Mouse (Mus musculus) C2C12 (cell line): ENCODE results near the gene Rpl19. TPM values are rescaled to one million over a fixed set of nuclear protein-coding genes. Genes with fewer than 3 reads are reported as not detected.

Experiments
- H3K27me3 ChIP-seq: one replicate; pipeline ENCODE4 v1.6.1; 2011; ENCODE audit not compliant: control insufficient read depth, insufficient read depth, insufficient read length
- H3K36me3 ChIP-seq: one replicate; pipeline ENCODE4 v1.6.1; 2011; ENCODE audit not compliant: control insufficient read depth, insufficient read depth
- H3K4me3 ChIP-seq: one replicate; pipeline ENCODE4 v1.5.1; 2011; ENCODE audit warnings: mild to moderate bottlenecking, control low read depth; ENCODE audit not compliant: poor library complexity, insufficient read depth, severe bottlenecking
- H3K79me2 ChIP-seq: one replicate; pipeline ENCODE4 v1.6.1; 2011; ENCODE audit not compliant: control insufficient read depth, insufficient read depth
- H3K79me3 ChIP-seq: one replicate; pipeline ENCODE4 v1.6.1; 2011; ENCODE audit warnings: low read depth, control low read depth
- H3ac ChIP-seq: one replicate; pipeline ENCODE3; 2011; ENCODE audit warnings: low read depth; ENCODE audit not compliant: control insufficient read depth, insufficient read length
- CEBPB ChIP-seq: IDR thresholded peaks from one replicate; pipeline ENCODE4 v1.6.1; 2011; ENCODE audit warnings: low read depth, mild to moderate bottlenecking, control low read depth, moderate library complexity
- CTCF ChIP-seq: IDR thresholded peaks from one replicate; pipeline ENCODE4 v1.5.1; 2011; ENCODE audit not compliant: control insufficient read depth, insufficient read depth, insufficient read length
- FOSL1 ChIP-seq: IDR thresholded peaks from one replicate; pipeline ENCODE4 v1.8.0; 2011; ENCODE audit warnings: mild to moderate bottlenecking, low read length; ENCODE audit not compliant: poor library complexity, insufficient read depth, severe bottlenecking
- MAX ChIP-seq: IDR thresholded peaks from one replicate; pipeline ENCODE4 v1.6.1; 2011; ENCODE audit warnings: mild to moderate bottlenecking, control low read depth
- MYOD1 ChIP-seq: IDR thresholded peaks from one replicate; pipeline ENCODE4 v1.6.1; 2011; ENCODE audit warnings: low read depth; ENCODE audit not compliant: control insufficient read depth, insufficient read length
- MYOG ChIP-seq: IDR thresholded peaks from one replicate; pipeline ENCODE4 v1.6.1; 2011; ENCODE audit not compliant: control insufficient read depth, insufficient read length; ENCODE audit errors: extremely low read depth
- USF1 ChIP-seq: IDR thresholded peaks from one replicate; pipeline ENCODE4 v1.6.1; 2011; ENCODE audit warnings: low read depth, mild to moderate bottlenecking, control low read depth, moderate library complexity
- polyA plus RNA-seq: library from polyadenylated mRNA; unstranded; fragments of >200 nt; fragmentation: generic; extraction: Trizol; gene quantifications from one replicate; pipeline ENCODE4 v1.2.1, GENCODE M21; 2012; ENCODE audit warnings: missing spikeins

The Rpl19 gene
- polyA plus RNA-seq, 1 experiment, result 3,682 TPM

DNA sequence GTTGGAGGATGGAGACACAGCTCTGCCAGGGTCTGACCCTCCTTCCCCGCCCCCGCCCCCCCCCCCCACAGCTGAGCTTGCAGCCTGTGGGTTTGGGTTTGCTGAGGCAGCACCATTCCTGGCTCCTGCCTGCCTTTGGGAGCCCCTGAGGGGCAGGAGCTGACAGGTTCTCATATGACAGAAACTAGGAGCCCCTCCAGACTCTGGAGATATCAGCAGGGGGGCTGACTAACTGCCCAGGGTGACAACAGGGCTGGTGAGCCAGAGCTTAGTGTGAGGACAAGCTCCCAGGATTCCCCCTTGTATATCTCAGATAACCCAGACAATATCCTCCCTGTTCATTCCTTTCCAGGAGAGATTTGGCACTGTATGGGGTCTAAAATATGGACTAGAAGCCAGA lies 24.4 kb downstream of the Rpl19 start:
- Histone ChIP-seq H3K36me3 (peaks cover 30% of the 10 kb centered on the region), H3K4me3 (no peak overlapping the region), H3K79me2 (peaks cover 72% of the 10 kb centered on the region), H3ac (peak overlapping the region; percentile 4), H3K79me3 (peaks cover 58% of the 10 kb centered on the region), H3K27me3 (no peaks in the 10 kb centered on the region)
- TF ChIP-seq FOSL1 (no peak), CEBPB (no peak), MAX (no peak), MYOG (no peak), MYOD1 (no peak), CTCF (no peak), USF1 (no peak)

DNA sequence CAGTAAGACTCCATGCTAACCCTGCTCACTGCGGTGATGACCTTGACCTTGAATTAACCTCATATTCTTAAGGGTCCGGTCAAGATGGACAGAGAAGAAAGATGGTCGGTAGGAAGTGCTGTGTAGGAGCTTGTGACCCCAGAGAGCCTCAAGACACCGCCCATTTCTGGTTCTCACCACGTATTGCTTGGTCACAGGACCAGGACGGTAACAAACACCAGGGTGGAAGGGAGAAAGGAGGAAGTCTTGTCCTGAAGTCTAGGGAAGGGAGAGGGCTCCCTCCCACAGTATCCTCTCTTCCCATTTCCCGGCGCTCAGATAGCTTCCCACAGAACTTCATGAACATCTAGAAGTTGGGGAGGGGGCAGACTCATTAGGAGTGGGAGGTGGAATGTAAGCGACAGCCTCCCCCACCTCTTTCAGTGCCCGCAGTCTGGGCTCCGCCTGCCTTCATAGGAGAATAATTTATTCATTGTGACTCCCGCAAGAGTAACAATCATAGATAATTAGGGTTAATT lies 25.2 kb downstream of the Rpl19 start:
- peaks cover 29% of the 10 kb centered on the region for H3K36me3 ChIP-seq
- no peaks in the 10 kb centered on the region for H3K27me3 ChIP-seq
- peaks cover 51% of the 10 kb centered on the region for H3K79me3 ChIP-seq
- H3K4me3 ChIP-seq, result peak overlapping the region; percentile 74
- H3K79me2 ChIP-seq, result peaks cover 65% of the 10 kb centered on the region
- peak overlapping the region; percentile 25 for H3ac ChIP-seq
- TF ChIP-seq CEBPB, result no peak
- TF ChIP-seq MAX, result no peak
- no peak for TF ChIP-seq MYOG
- TF ChIP-seq CTCF, result no peak
- TF ChIP-seq USF1, result no peak
- no peak for TF ChIP-seq MYOD1
- TF ChIP-seq FOSL1, result no peak

DNA sequence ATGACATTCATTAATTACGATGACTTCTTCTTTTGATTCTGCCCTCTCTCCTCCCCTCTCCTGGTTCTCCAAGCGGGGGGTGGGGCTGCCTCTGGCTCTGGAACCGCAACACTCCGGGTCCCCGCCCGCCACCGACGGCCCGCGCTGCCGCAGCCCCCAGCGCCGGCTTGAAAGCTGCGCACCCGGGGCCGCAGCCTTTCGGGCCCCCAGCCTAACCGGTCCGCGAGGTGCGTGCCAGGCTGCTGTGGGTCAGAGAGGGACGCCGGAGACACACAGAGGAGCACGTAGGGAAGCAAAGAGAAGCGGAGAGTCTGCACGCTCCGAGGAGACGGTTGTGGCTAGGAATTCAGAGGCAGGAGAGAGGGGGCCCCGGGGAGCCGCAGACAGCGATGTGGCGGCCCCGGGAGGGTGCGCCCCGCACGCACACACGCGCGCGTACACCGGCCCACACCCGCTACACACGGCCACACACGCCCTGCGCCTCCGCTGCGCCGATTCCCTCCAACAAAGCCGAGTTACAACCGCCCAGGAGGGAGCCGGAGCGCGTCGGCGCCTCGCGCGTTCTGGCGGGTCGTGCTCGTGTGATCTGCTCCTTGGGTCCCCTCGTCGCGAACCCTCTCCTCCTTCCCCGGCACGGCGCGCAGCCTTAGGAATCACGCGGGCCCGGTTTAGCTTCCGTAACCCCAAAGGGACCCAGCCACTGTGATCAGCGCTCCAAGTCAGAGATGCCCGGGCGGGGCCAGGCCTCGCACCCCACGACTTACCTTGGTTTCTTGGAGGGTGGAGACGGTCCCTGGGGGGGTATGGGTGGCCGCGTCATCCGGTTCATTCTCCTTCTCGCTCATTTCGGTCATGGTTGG lies 25.8 kb downstream of the Rpl19 start:
- Histone ChIP-seq H3K4me3 (peak overlapping the region; percentile 74), H3ac (peak overlapping the region; percentile 92), H3K27me3 (no peaks in the 10 kb centered on the region), H3K36me3 (peaks cover 25% of the 10 kb centered on the region), H3K79me2 (peaks cover 58% of the 10 kb centered on the region), H3K79me3 (peaks cover 46% of the 10 kb centered on the region)
- TF ChIP-seq FOSL1, result no peak
- peak; percentile 76 for TF ChIP-seq MAX

DNA sequence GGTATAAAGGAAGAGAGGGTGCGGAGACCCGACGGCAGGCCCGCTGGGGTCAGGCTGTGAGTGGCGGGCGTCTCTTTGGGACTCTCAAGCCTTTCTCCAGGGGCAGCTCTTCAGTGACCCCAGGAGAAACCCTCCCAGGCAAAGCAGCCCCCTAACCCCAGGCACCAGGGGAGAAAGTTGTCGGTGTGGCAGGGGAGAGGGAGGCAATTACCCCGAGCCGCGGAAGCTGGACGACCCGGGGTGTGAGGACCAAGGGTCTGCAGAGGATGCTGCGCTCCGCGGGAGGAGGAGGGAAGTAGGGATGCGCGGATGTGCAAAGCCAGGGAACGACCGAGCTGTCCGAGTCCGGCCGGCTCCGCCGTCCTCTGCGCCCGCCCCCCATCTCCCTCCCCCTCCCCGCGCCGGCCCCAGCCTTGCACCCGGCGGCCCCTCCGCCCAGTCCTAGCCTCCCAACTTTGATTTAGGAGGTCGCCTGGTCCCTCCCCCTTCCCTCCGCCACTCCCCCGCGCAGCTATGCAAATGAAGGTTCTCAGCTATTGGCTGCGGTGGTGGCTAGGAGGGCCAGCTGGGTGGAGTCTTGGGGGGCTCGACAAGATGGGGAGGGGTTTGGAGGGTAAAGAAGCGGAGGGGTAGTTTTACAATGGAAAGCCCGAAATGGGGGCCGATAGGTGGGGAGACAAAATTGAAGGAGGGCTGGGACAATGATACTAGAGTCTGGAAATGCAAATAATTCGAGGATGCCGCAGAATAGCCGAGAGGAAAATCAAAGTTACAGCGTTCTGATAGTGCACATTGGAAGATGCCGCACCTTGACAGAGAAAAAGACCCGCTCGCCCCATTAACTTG lies 26.7 kb downstream of the Rpl19 start, which contains the start of gene Stac2:
Gene Stac2, minus strand, starts transcription at position 474 of the 846 bp plus-strand sequence.
- H3K36me3 ChIP-seq, result peaks cover 16% of the 10 kb centered on the region
- TF ChIP-seq MAX (no peak), USF1 (no peak), MYOG (no peak), FOSL1 (no peak), CEBPB (no peak), MYOD1 (no peak), CTCF (no peak)
- H3ac ChIP-seq, result peak within 1 kb of the TSS; percentile 92
- peaks cover 49% of the 10 kb centered on the region for H3K79me2 ChIP-seq
- H3K4me3 ChIP-seq, result peak within 1 kb of the TSS; percentile 74
- H3K27me3 ChIP-seq, result no peaks in the 10 kb centered on the region
- H3K79me3 ChIP-seq, result peaks cover 38% of the 10 kb centered on the region

DNA sequence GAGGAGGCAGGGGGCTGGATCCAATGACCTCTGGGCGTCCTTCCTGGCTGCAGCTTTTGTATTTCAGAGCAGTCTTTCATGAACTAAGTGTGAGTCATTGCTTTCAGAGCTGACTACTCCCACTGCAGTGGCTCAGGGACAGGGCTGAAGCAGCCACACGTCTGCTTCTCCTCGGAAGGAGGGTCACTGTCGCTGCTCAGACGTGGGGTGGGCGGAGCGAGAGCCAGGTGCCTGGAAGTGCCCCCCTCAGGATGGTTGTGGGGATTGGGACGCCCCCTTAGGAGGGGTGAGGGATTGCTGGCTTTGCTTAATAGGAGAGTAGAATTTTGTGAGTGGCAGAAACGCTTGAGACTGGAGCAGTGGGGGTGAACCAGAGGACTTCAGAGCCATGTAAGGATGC lies 31.0 kb downstream of the Rpl19 start:
- H3K4me3 ChIP-seq, result no peak overlapping the region
- no peaks in the 10 kb centered on the region for H3K27me3 ChIP-seq
- H3K36me3 ChIP-seq, result no peaks in the 10 kb centered on the region

DNA sequence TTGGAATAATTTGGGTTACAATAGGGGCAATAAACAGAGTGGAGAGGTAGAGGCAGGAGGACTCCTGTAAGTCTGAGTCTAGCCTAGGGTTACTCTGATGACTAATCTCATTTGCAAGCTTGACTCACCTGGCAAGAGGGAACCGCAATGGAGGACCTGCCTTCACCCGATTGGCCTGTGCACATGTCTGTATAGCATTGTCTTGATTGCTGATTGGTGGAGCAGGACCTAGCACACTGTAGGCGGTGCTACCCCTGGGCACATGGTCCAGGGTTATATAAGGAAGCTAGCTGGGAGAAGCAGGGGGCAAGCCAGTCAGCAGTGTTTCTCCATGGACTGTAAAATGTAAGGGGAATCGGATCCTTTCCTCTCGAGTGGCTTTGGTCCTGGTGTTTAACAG lies 31.5 kb downstream of the Rpl19 start:
- peaks cover 1% of the 10 kb centered on the region for H3K79me2 ChIP-seq
- H3K27me3 ChIP-seq, result no peaks in the 10 kb centered on the region
- H3K36me3 ChIP-seq, result no peaks in the 10 kb centered on the region
- no peak overlapping the region for H3K4me3 ChIP-seq
- peaks cover under 1% of the 10 kb centered on the region for H3K79me3 ChIP-seq
- H3ac ChIP-seq, result no peak overlapping the region
- peak; percentile 79 for TF ChIP-seq MAX
- TF ChIP-seq FOSL1, result no peak
- peak; percentile 72 for TF ChIP-seq USF1
- no peak for TF ChIP-seq MYOD1
- no peak for TF ChIP-seq CEBPB
- TF ChIP-seq CTCF, result no peak
- TF ChIP-seq MYOG, result no peak

More for the DNA sequence above, 31.0 kb downstream of the Rpl19 start:
- Histone ChIP-seq H3K79me3 (peaks cover 5% of the 10 kb centered on the region), H3ac (no peak overlapping the region), H3K79me2 (peaks cover 7% of the 10 kb centered on the region)
- TF ChIP-seq FOSL1, result peak; percentile 59
- TF ChIP-seq CTCF, result no peak
- TF ChIP-seq USF1, result no peak
